Mouse (Mus musculus) midbrain, embryonic 14.5 days (tissue): ENCODE data around the gene Cd82. TPM values are rescaled to one million over a fixed set of nuclear protein-coding genes. Genes with fewer than 3 reads are reported as not detected.

Source experiments
- ATAC-seq: fragments of 200-750 bp; cut with Nextera tagmentation; 2 replicates; pipeline ENCODE4 v1.8.0; 2017; ENCODE audit warnings: moderate number of reproducible peaks, moderate library complexity; ENCODE audit not compliant: low FRiP score, low TSS enrichment
- DNase-seq: peaks from one replicate; pipeline ENCODE4 v3.0.0-alpha.2; 2015
- H3K27ac ChIP-seq: fragments of 300-500 bp; sonication (generic); replicated peaks from 2 replicates; pipeline ENCODE4 v1.5.1; 2014; ENCODE audit warnings: mild to moderate bottlenecking, low read depth, low read length, moderate library complexity
- H3K27me3 ChIP-seq: fragments of 300-500 bp; sonication (generic); 2 replicates; pipeline ENCODE4 v1.6.1; 2014; ENCODE audit warnings: low read length, control low read depth, mixed read lengths; ENCODE audit not compliant: control insufficient read depth, insufficient read depth
- H3K36me3 ChIP-seq: fragments of 300-500 bp; sonication (generic); 2 replicates; pipeline ENCODE4 v1.6.1; 2014; ENCODE audit warnings: low read length, control low read depth; ENCODE audit not compliant: control insufficient read depth, insufficient read depth
- H3K4me1 ChIP-seq: fragments of 300-500 bp; sonication (generic); 2 replicates; pipeline ENCODE4 v1.6.1; 2014; ENCODE audit warnings: mild to moderate bottlenecking, antibody characterized with exemption, low read length, control low read depth; ENCODE audit not compliant: control insufficient read depth, insufficient read depth
- H3K4me2 ChIP-seq: fragments of 300-500 bp; sonication (generic); 2 replicates; pipeline ENCODE4 v1.6.1; 2014; ENCODE audit warnings: mild to moderate bottlenecking, low read length, moderate library complexity
- H3K4me3 ChIP-seq: fragments of 300-500 bp; sonication (generic); replicated peaks from 2 replicates; pipeline ENCODE4 v1.5.1; 2014; ENCODE audit warnings: low read depth, low read length
- H3K9ac ChIP-seq: fragments of 300-500 bp; sonication (generic); replicated peaks from 2 replicates; pipeline ENCODE4 v1.6.1; 2014; ENCODE audit warnings: mild to moderate bottlenecking, low read length, moderate library complexity
- H3K9me3 ChIP-seq: fragments of 300-500 bp; sonication (generic); 2 replicates; pipeline ENCODE4 v1.6.1; 2016; ENCODE audit warnings: low read length, control low read depth, mixed read lengths; ENCODE audit not compliant: control insufficient read depth
- WGBS: fragments of 180-500 bp; shearing (Covaris S2); extraction: QIAGEN DNeasy Blood & Tissue Kit; methylation state at CpG from one replicate; pipeline ENCODE4 v1.1.7; 2014; 5-methylcytosine and 5-hydroxymethylcytosine counted together
- polyA plus RNA-seq: library from polyadenylated mRNA; unstranded; fragments of >200 nt; fragmentation: Nextera tagmentation; extraction: Ambion mirVana; gene quantifications from 2 replicates; pipeline ENCODE4 v1.2.1, GENCODE M21; 2014

Gene Cd82
- polyA plus RNA-seq, 1 experiment from 2014 or later, result 14.1 TPM

DNA sequence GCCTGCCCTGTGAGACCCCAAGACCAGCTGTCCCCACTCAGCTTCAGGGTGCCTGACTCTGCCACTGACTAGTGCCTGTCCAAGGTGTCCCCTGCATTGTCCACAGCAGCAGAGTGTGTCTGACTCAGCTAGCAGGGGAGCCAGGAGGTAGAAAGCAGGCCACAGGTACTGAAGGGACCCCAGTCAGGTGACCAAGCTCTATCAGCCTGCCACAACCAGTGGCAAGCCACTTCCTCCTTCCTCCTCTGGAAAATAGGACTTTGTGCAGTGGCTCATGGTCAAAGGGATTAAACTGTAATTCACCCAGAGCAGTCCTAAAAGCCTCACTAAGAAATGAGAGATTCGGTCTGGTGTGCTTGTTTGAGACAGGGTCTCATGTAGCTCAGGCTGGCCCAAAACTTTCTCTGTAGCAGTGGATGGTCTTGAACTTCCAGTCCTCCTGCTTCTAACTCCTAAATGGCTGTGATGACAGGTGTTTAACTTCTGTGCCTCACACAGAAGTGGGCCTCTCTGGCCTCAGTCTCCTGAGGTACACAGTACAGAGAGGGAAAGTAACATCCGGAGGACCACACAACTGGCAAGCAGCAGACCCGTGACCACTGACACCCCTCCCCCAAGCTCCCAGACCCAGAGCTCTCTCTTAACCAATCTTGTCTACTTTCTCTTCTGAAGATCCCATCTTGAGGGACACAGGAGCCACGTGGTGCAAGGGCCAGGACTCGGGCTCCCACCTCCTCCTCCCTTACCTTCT lies 31.2 kb downstream of the Cd82 start:
- Histone ChIP-seq H3K9me3 (no peaks in the 10 kb centered on the region), H3K4me1 (no peaks in the 10 kb centered on the region), H3K27ac (no peak overlapping the region), H3K36me3 (no peaks in the 10 kb centered on the region), H3K4me3 (no peak overlapping the region), H3K4me2 (no peak overlapping the region), H3K9ac (no peak overlapping the region), H3K27me3 (no peaks in the 10 kb centered on the region)
- no peak for ATAC-seq
- no peak for DNase-seq
- WGBS, result 65% methylated on average over 5 of the region's 5 CpGs

- ATAC-seq (no peak), DNase-seq (no peak)
- no peak overlapping the region for H3K4me2 ChIP-seq
- no peaks in the 10 kb centered on the region for H3K4me1 ChIP-seq
- H3K4me3 ChIP-seq, result no peak overlapping the region
- no peaks in the 10 kb centered on the region for H3K36me3 ChIP-seq
- no peak overlapping the region for H3K27ac ChIP-seq
- 80% methylated on average over 5 of the region's 5 CpGs for WGBS
- no peaks in the 10 kb centered on the region for H3K9me3 ChIP-seq
- H3K27me3 ChIP-seq, result no peaks in the 10 kb centered on the region
- H3K9ac ChIP-seq, result no peak overlapping the region
Observed at GRCm38 (mm10) chr2:93430993-93431392, 31.9 kb downstream of the Cd82 start.

GRCm38 (mm10) chr2:93428004-93428531 lies 34.9 kb downstream of the Cd82 start:
- Histone ChIP-seq H3K9me3 (no peaks in the 10 kb centered on the region), H3K36me3 (no peaks in the 10 kb centered on the region), H3K4me2 (no peak overlapping the region), H3K4me1 (no peaks in the 10 kb centered on the region), H3K27me3 (no peaks in the 10 kb centered on the region), H3K4me3 (no peak overlapping the region), H3K27ac (no peak overlapping the region), H3K9ac (no peak overlapping the region)
- ATAC-seq (no peak), DNase-seq (no peak)
- 63% methylated on average over 11 of the region's 11 CpGs for WGBS

- no peak for ATAC-seq
- no peaks in the 10 kb centered on the region for H3K27me3 ChIP-seq
- H3K4me1 ChIP-seq, result no peaks in the 10 kb centered on the region
- no peak overlapping the region for H3K9ac ChIP-seq
- 67% methylated on average over 8 of the region's 8 CpGs for WGBS
- H3K4me2 ChIP-seq, result no peak overlapping the region
- H3K36me3 ChIP-seq, result no peaks in the 10 kb centered on the region
- no peak overlapping the region for H3K27ac ChIP-seq
- DNase-seq, result no peak
- no peaks in the 10 kb centered on the region for H3K9me3 ChIP-seq
- no peak overlapping the region for H3K4me3 ChIP-seq
Observed at GRCm38 (mm10) chr2:93427000-93427715, 35.8 kb downstream of the Cd82 start.

- DNase-seq (no peak), ATAC-seq (no peak)
- H3K27me3 ChIP-seq, result no peaks in the 10 kb centered on the region
- WGBS, result 51% methylated on average over 4 of the region's 4 CpGs
- no peaks in the 10 kb centered on the region for H3K9me3 ChIP-seq
- H3K4me1 ChIP-seq, result no peaks in the 10 kb centered on the region
- no peak overlapping the region for H3K4me2 ChIP-seq
- H3K36me3 ChIP-seq, result no peaks in the 10 kb centered on the region
- no peak overlapping the region for H3K9ac ChIP-seq
- no peak overlapping the region for H3K27ac ChIP-seq
- H3K4me3 ChIP-seq, result no peak overlapping the region
Observed at GRCm38 (mm10) chr2:93425810-93426209, 37.1 kb downstream of the Cd82 start.

- DNase-seq (no peak), ATAC-seq (no peak)
- H3K9ac ChIP-seq, result no peak overlapping the region
- H3K4me2 ChIP-seq, result no peak overlapping the region
- no peaks in the 10 kb centered on the region for H3K27me3 ChIP-seq
- no peaks in the 10 kb centered on the region for H3K4me1 ChIP-seq
- WGBS, result 91% methylated on average over 9 of the region's 9 CpGs
- H3K27ac ChIP-seq, result no peak overlapping the region
- no peaks in the 10 kb centered on the region for H3K36me3 ChIP-seq
- no peak overlapping the region for H3K4me3 ChIP-seq
- H3K9me3 ChIP-seq, result no peaks in the 10 kb centered on the region
Observed at GRCm38 (mm10) chr2:93424307-93424984, 38.5 kb downstream of the Cd82 start.

- 23% methylated on average over 7 of the region's 7 CpGs for WGBS
- no peaks in the 10 kb centered on the region for H3K4me1 ChIP-seq
Observed at GRCm38 (mm10) chr2:93421320-93421719, 41.6 kb downstream of the Cd82 start.

GRCm38 (mm10) chr2:93419971-93420370 lies 43.0 kb downstream of the Cd82 start:
- no peaks in the 10 kb centered on the region for H3K4me1 ChIP-seq
- H3K27ac ChIP-seq, result no peak overlapping the region
- DNase-seq (no peak), ATAC-seq (no peak)
- H3K4me3 ChIP-seq, result no peak overlapping the region
- H3K27me3 ChIP-seq, result no peaks in the 10 kb centered on the region
- no peaks in the 10 kb centered on the region for H3K9me3 ChIP-seq
- no peak overlapping the region for H3K4me2 ChIP-seq
- no peak overlapping the region for H3K9ac ChIP-seq
- H3K36me3 ChIP-seq, result no peaks in the 10 kb centered on the region
- 86% methylated on average over 12 of the region's 12 CpGs for WGBS

More at GRCm38 (mm10) chr2:93421320-93421719, 41.6 kb downstream of the Cd82 start:
- no peak overlapping the region for H3K4me2 ChIP-seq
- H3K9me3 ChIP-seq, result no peaks in the 10 kb centered on the region
- no peak overlapping the region for H3K9ac ChIP-seq
- H3K36me3 ChIP-seq, result no peaks in the 10 kb centered on the region
- H3K27ac ChIP-seq, result no peak overlapping the region
- ATAC-seq (no peak), DNase-seq (peak; percentile 81)
- H3K27me3 ChIP-seq, result no peaks in the 10 kb centered on the region
- H3K4me3 ChIP-seq, result no peak overlapping the region
